Mouse (Mus musculus): Measurements from ENCODE around the gene Olfr32.
"Not testable (repeated sequence)": the region's sequence is repeated elsewhere in the genome, so short reads cannot be mapped to it uniquely, and the experiment has no call there.

Olfr32 gene

GRCm38 (mm10) chr2:90142196-90142595 lies at the start of gene Olfr32:
Gene Olfr32, minus strand, starts transcription at chr2:90142296.
- DNase-seq: no peak

DNA sequence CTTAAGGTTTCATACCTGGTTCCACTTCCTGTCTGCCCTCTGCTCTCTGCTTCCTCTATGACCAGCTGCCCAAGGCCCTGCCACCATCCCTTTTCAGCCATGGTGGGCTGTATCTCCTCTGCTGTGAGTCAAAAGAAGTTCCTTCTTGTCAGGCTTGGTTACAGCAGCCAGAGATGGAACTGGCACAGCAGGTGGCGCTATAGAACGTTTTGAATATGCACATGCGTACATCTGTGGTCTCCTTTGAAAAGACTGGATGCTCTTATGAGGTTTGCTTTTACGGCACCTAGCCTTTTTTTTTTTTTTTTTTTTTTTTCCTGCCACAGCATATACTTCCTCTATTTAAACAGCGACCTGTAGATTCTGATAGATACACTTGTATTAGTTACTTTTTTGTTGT lies 45.0 kb upstream of the Olfr32 start:
- not testable (repeated sequence) for DNase-seq

DNA sequence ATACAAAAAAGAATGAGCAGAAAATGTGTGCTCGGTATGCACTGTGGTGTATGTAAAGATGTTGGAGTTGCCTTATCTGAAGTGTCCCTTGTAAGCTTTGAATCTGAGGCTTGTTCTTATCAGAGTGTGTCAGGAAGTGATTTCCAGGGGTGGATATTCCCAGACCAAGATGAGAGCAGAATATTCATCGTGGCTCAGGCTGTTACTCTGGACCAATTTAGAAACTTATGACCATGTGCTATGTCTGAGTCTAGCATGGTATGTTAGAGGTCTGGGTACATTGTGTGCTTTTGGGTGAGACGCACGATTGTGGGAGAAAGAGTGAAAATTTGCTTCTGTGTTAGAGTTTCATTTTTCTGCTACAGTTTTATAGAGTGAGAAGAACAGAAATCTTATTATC lies 44.0 kb upstream of the Olfr32 start:
- not testable (repeated sequence) for DNase-seq

- DNase-seq: no peak
Observed at GRCm38 (mm10) chr2:90153916-90154315, 11.8 kb upstream of the Olfr32 start.

DNA sequence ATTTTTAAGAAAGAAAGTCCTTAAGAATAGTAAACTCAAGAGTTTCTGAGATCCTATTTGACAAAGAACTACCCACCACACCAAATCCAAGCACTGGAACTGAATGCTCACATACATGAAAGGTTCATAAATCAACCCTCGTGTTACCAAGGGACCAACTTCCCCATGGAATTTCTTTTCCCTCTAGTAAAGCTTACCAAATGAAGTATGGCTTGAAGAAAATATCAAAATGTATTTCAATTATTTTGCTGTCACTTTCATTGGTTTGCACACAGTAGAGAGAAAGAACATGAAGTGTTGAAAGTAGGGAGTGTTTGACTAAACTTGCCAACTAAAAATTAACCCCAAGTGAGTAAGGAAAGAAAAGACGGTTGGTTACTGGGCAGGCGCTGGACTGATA lies 10.9 kb upstream of the Olfr32 start, which contains the start of gene Olfr1270:
Gene Olfr1270, minus strand, starts transcription at position 101 of the 400 bp plus-strand sequence.
- no peak for DNase-seq

GRCm38 (mm10) chr2:90121312-90121711 lies 20.8 kb downstream of the Olfr32 start, which contains the start of gene Olfr1269:
Gene Olfr1269, minus strand, starts transcription at chr2:90121412.
- DNase-seq: no peak

Data from cerebellum, adult 9-11 months (tissue).